Mouse (Mus musculus) CH12.LX (cell line): Measurements from ENCODE around the gene Trpt1. TPM values are rescaled to one million over a fixed set of nuclear protein-coding genes. Genes with fewer than 3 reads are reported as not detected.

Source experiments
- DNase-seq: peaks from one replicate; pipeline ENCODE4 v3.0.0-alpha.2; 2013; ENCODE audit errors: extremely low read depth
- H3K27ac ChIP-seq: 2 replicates; pipeline ENCODE4 v1.5.1; 2012; ENCODE audit warnings: low read depth, mild to moderate bottlenecking, control low read depth, moderate library complexity; ENCODE audit not compliant: insufficient read depth
- H3K27me3 ChIP-seq: replicated peaks from 2 replicates; pipeline ENCODE3; 2012; ENCODE audit warnings: inconsistent platforms
- H3K36me3 ChIP-seq, 2 experiments: replicated peaks in 1 of 2; 2 replicates each; pipeline versions ENCODE3 to v1.6.1; 2012; ENCODE audit warnings: inconsistent platforms in 1 of 2, low read length in 1 of 2, mild to moderate bottlenecking in 1 of 2, mixed read lengths in 1 of 2, moderate library complexity in 1 of 2; ENCODE audit not compliant: control insufficient read depth in 1 of 2, insufficient read depth in 1 of 2
- H3K4me1 ChIP-seq, 2 experiments: 2 replicates each; pipeline ENCODE4 v1.6.1; 2012; ENCODE audit warnings: inconsistent platforms in 1 of 2, moderate library complexity in 1 of 2; ENCODE audit not compliant: insufficient read depth in 2 of 2, control insufficient read depth in 1 of 2
- H3K4me2 ChIP-seq: 2 replicates; pipeline ENCODE4 v1.6.1; 2012; ENCODE audit warnings: low read depth, mild to moderate bottlenecking, control low read depth; ENCODE audit not compliant: poor library complexity, insufficient read depth, severe bottlenecking
- H3K4me3 ChIP-seq, 3 experiments: fragments of 150-350 bp in 1 of 3; sonication (generic) in 1 of 3; replicated peaks in 1 of 3; 2 replicates each; pipeline versions ENCODE3 to v1.5.1; 2011 to 2012; ENCODE audit warnings: low read depth in 2 of 3, low read length in 2 of 3, mild to moderate bottlenecking in 2 of 3, moderate library complexity in 2 of 3, control low read depth in 1 of 3, improper control_type of control experiment in 1 of 3, inconsistent platforms in 1 of 3, mixed read lengths in 1 of 3; ENCODE audit not compliant: poor library complexity in 1 of 3
- H3K79me2 ChIP-seq: replicated peaks from 2 replicates; pipeline ENCODE4 v1.6.1; 2012; ENCODE audit warnings: mild to moderate bottlenecking, moderate library complexity; ENCODE audit not compliant: control insufficient read depth, poor library complexity, insufficient read depth, severe bottlenecking; ENCODE audit errors: extremely low read depth
- H3K9ac ChIP-seq: 2 replicates; pipeline ENCODE4 v1.6.1; 2012; ENCODE audit warnings: low read depth, mild to moderate bottlenecking, control low read depth, moderate library complexity; ENCODE audit not compliant: insufficient read depth
- H3K9me3 ChIP-seq: replicated peaks from 2 replicates; pipeline ENCODE3; 2012; ENCODE audit warnings: low read length, inconsistent platforms, mixed read lengths
- CHD1 ChIP-seq: IDR thresholded peaks from 2 replicates; pipeline ENCODE4 v1.6.1; 2012; ENCODE audit warnings: low read depth, low read length, improper control_type of control experiment, inconsistent platforms
- CHD2 ChIP-seq: IDR thresholded peaks from 2 replicates; pipeline ENCODE4 v1.6.1; 2011; ENCODE audit warnings: low read length, improper control_type of control experiment
- CTCF ChIP-seq, 2 experiments: IDR thresholded peaks in 1 of 2; conservative IDR thresholded peaks in 1 of 2; 2 replicates each; pipeline ENCODE4 v1.5.1; 2011 to 2012; ENCODE audit warnings: low read depth in 2 of 2, low read length in 2 of 2, improper control_type of control experiment in 1 of 2, inconsistent platforms in 1 of 2, mild to moderate bottlenecking in 1 of 2, moderate library complexity in 1 of 2
- ELF1 ChIP-seq: IDR thresholded peaks from 2 replicates; pipeline ENCODE4 v1.6.1; 2014; ENCODE audit warnings: low read depth, mild to moderate bottlenecking, inconsistent platforms, low read length, improper control_type of control experiment
- ETS1 ChIP-seq: conservative IDR thresholded peaks from 2 replicates; pipeline ENCODE4 v1.6.1; 2012; ENCODE audit warnings: low read depth, mild to moderate bottlenecking, inconsistent platforms, low read length, improper control_type of control experiment, moderate library complexity
- GABPA ChIP-seq: IDR thresholded peaks from 2 replicates; pipeline ENCODE4 v1.6.1; 2012; ENCODE audit warnings: low read depth, low read length, improper control_type of control experiment, inconsistent platforms; ENCODE audit not compliant: insufficient replicate concordance
- HCFC1 ChIP-seq: IDR thresholded peaks from 2 replicates; pipeline ENCODE4 v1.6.1; 2012; ENCODE audit warnings: low read depth, mild to moderate bottlenecking, inconsistent platforms, low read length, improper control_type of control experiment
- IRF4 ChIP-seq: IDR thresholded peaks from 2 replicates; pipeline ENCODE4 v1.6.1; 2014; ENCODE audit warnings: low read depth, mild to moderate bottlenecking, inconsistent platforms, low read length, improper control_type of control experiment
- JUN ChIP-seq: IDR thresholded peaks from 2 replicates; pipeline ENCODE4 v1.6.1; 2011; ENCODE audit warnings: low read depth, mild to moderate bottlenecking, low read length, improper control_type of control experiment, moderate library complexity; ENCODE audit not compliant: insufficient read depth
- KAT2A ChIP-seq: IDR thresholded peaks from 2 replicates; pipeline ENCODE4 v1.6.1; 2012; ENCODE audit warnings: low read length, improper control_type of control experiment, inconsistent platforms; ENCODE audit not compliant: insufficient replicate concordance
- MAFK ChIP-seq: IDR thresholded peaks from 2 replicates; pipeline ENCODE4 v1.6.1; 2011; ENCODE audit warnings: low read length, improper control_type of control experiment; ENCODE audit not compliant: insufficient replicate concordance
- MAX ChIP-seq: IDR thresholded peaks from 2 replicates; pipeline ENCODE4 v1.6.1; 2011; ENCODE audit warnings: low read length, improper control_type of control experiment
- MAZ ChIP-seq: IDR thresholded peaks from 2 replicates; pipeline ENCODE4 v1.6.1; 2012; ENCODE audit warnings: low read depth, mild to moderate bottlenecking, inconsistent platforms, low read length, improper control_type of control experiment, moderate library complexity
- MEF2A ChIP-seq: IDR thresholded peaks from 2 replicates; pipeline ENCODE4 v1.6.1; 2014; ENCODE audit warnings: low read depth, mild to moderate bottlenecking, inconsistent platforms, low read length, improper control_type of control experiment, borderline replicate concordance
- MXI1 ChIP-seq: IDR thresholded peaks from 2 replicates; pipeline ENCODE4 v1.6.1; 2011; ENCODE audit warnings: mild to moderate bottlenecking, low read depth, low read length, improper control_type of control experiment
- MYC ChIP-seq: IDR thresholded peaks from 2 replicates; pipeline ENCODE4 v1.6.1; 2011; ENCODE audit warnings: low read depth, mild to moderate bottlenecking, improper control_type of control experiment, low read length
- NELFE ChIP-seq: IDR thresholded peaks from 2 replicates; pipeline ENCODE4 v1.6.1; 2011; ENCODE audit warnings: low read depth, low read length, improper control_type of control experiment
- NRF1 ChIP-seq: IDR thresholded peaks from 2 replicates; pipeline ENCODE4 v1.6.1; 2014; ENCODE audit warnings: low read depth, mild to moderate bottlenecking, inconsistent platforms, low read length, improper control_type of control experiment, moderate library complexity
- POLR2A ChIP-seq: IDR thresholded peaks from 2 replicates; pipeline ENCODE4 v1.6.1; 2011; ENCODE audit warnings: low read depth, mild to moderate bottlenecking, improper control_type of control experiment, low read length
- RCOR1 ChIP-seq: conservative IDR thresholded peaks from 2 replicates; pipeline ENCODE4 v1.6.1; 2012; ENCODE audit warnings: low read depth, mild to moderate bottlenecking, inconsistent platforms, low read length, improper control_type of control experiment
- SIN3A ChIP-seq: IDR thresholded peaks from 2 replicates; pipeline ENCODE4 v1.6.1; 2012; ENCODE audit warnings: low read length, improper control_type of control experiment, inconsistent platforms
- SMC3 ChIP-seq: IDR thresholded peaks from 2 replicates; pipeline ENCODE4 v1.6.1; 2011; ENCODE audit warnings: low read depth, low read length, improper control_type of control experiment
- TCF12 ChIP-seq: IDR thresholded peaks from 2 replicates; pipeline ENCODE4 v1.6.1; 2014; ENCODE audit warnings: low read depth, mild to moderate bottlenecking, inconsistent platforms, low read length, improper control_type of control experiment
- UBTF ChIP-seq: IDR thresholded peaks from 2 replicates; pipeline ENCODE4 v1.6.1; 2012; ENCODE audit warnings: low read depth, mild to moderate bottlenecking, inconsistent platforms, low read length, improper control_type of control experiment, moderate library complexity
- USF1 ChIP-seq: IDR thresholded peaks from 2 replicates; pipeline ENCODE4 v1.6.1; 2014; ENCODE audit warnings: low read depth, mild to moderate bottlenecking, inconsistent platforms, low read length, improper control_type of control experiment
- USF2 ChIP-seq: conservative IDR thresholded peaks from 2 replicates; pipeline ENCODE4 v1.6.1; 2011; ENCODE audit warnings: low read depth, low read length, improper control_type of control experiment
- ZKSCAN1 ChIP-seq: IDR thresholded peaks from 2 replicates; pipeline ENCODE4 v1.6.1; 2012; ENCODE audit warnings: low read depth, inconsistent platforms, low read length, improper control_type of control experiment, borderline replicate concordance
- ZMIZ1 ChIP-seq: IDR thresholded peaks from 2 replicates; pipeline ENCODE4 v1.6.1; 2012; ENCODE audit warnings: low read depth, mild to moderate bottlenecking, inconsistent platforms, low read length, improper control_type of control experiment
- ZNF384 ChIP-seq: IDR thresholded peaks from 2 replicates; pipeline ENCODE4 v1.6.1; 2012; ENCODE audit warnings: low read depth, low read length, improper control_type of control experiment, inconsistent platforms
- dilution Hi-C: fragments of 300-500 bp; cut with MboI; formaldehyde crosslinking; loops from 2 replicates; pipeline ENCODE4 v1.14.3; 2020; ENCODE audit warnings: low sequenced_read_pairs; ENCODE audit not compliant: extremely low pct_unique_long_range_greater_than_20kb, extremely low pct_ligation_motif_present
- in situ Hi-C: fragments of 300-500 bp; cut with MboI; formaldehyde crosslinking; loops from 3 replicates; pipeline ENCODE4 v1.14.3; 2019; ENCODE audit warnings: low sequenced_read_pairs, low pct_ligation_motif_present, low pct_unique_long_range_greater_than_20kb, mixed read lengths
- polyA plus RNA-seq: library from polyadenylated mRNA; unstranded; fragments of >175 nt; gene quantifications from 2 replicates; pipeline ENCODE4 v1.2.1, GENCODE M21; 2012; ENCODE audit warnings: low read depth; ENCODE audit not compliant: insufficient read length
- total RNA-seq, 2 experiments: library from RNA; depleted of rRNA; stranded (reverse); fragments of 300-350 nt in 1 of 2; fragments of >200 nt in 1 of 2; gene quantifications; 2 replicates each; pipeline ENCODE4 v1.2.3; 2012 to 2014

Gene Trpt1
- total and polyA plus RNA-seq, 3 experiments = 3.1 to 4.7 (median 3.4) TPM

DNA sequence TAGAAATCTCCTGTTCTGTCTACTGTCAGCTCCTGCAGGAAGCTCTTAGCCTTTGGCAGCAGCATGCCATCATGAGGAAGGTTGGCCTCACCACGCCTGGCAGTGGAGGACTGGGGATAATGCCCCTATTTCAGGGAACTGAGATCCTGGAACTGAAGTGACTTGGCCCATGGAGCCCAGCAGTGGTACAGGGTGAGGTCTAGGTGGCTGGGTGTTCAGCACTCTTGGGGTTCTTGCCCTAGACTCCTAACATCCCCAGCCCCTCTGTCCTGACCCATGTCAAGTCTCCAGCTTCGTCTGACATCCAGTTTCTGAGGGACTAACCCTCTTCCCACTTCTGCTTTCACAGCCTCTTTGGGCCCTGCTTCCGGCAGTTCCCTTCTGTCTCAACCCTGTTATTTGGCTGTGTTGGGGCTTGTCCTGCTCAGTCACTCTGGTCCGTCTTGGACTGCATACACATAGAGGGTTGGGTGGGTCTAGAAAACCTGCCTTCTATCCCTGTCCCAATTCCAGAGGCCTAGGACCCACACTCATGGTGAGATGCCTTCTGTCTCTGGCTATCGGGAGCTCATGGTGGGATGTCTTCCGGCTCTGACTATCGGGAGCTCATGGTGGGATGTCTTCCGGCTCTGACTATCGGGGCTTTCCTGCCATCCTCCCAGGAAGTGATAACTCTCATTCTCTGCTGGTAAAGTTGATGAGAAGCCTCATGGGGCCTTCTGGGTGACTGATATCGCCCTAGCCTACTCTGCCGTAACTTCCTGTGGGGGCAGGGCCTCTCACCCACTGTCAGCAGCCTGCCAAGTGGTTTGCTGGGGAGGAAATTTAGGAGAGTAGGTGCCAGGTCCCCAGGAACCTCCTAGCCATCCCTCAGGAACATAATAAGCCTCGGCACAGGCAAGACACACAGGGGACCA lies 21.9 kb downstream of the Trpt1 start (continued):
- TF ChIP-seq MAFK (0 out of 2 replicates have a peak, but pooled peaks have one; percentile 23), TCF12 (peak; percentile 87; the same call in 1 of the 2 replicates), POLR2A (peak; percentile 70), UBTF (0 out of 2 replicates have a peak, but pooled peaks have one; percentile 49), ELF1 (peak; percentile 85), ETS1 (peak; percentile 81), CHD1 (peak; percentile 67; the same call in 1 of the 2 replicates), SMC3 (no peak), SIN3A (peak; percentile 95; the same call in 1 of the 2 replicates), CTCF (conservative IDR thresholded peaks at IDR 0.05 in 1 of 2, IDR thresholded peaks at IDR 0.05 in 1 of 2; ENCODE audit: low read depth in 2 of 2, low read length in 2 of 2) (no peak), MAX (peak; percentile 47; the same call in 1 of the 2 replicates), RCOR1 (no peak; the same call in 1 of the 2 replicates), NRF1 (no peak), GABPA (no peak), USF1 (no peak), MYC (peak; percentile 68; the same call in 1 of the 2 replicates), ZNF384 (no peak)

DNA sequence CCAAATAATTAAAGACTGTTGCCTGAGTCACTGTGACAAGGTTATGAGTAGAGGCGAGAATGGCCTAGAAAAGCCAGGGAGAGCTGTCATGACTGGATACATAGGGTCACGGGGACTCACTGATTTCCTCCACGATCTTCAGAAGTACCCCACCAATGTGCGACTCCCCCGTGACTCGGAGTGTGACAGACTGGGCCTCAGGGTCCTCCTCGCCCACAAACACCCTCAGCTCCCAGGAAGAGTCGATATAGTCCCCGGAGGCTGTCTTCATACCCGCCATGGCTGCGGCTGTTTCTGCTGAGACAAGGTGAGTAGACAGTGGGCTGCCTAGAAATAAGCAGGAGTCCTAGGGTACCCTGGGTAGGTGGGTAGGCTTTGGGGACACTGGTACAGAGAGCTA lies 22.6 kb downstream of the Trpt1 start:
- Histone ChIP-seq H3K27me3 (no peaks in the 10 kb centered on the region), H3K4me3 (peak overlapping the region; percentile 69 to 84 (median 76)), H3K36me3 (peaks cover 43 to 69% of the 10 kb centered on the region in 2 experiments), H3K4me2 (peak overlapping the region; percentile 82), H3K79me2 (peaks cover 3% of the 10 kb centered on the region; the same call in 1 of the 2 replicates), H3K9me3 (no peaks in the 10 kb centered on the region), H3K27ac (peak overlapping the region; percentile 86), H3K9ac (peak overlapping the region; percentile 65), H3K4me1 (peaks cover 13 to 27% of the 10 kb centered on the region in 2 experiments)
- in situ Hi-C loops (no loop called here), dilution Hi-C loops (no loop called here)
- DNase-seq = no peak
- TF ChIP-seq GABPA (no peak), ZNF384 (no peak), MYC (no peak), KAT2A (no peak), IRF4 (no peak), MEF2A (no peak), JUN (no peak), ZMIZ1 (no peak), NRF1 (no peak), CHD2 (no peak), HCFC1 (no peak), ZKSCAN1 (no peak), USF2 (no peak), CTCF (conservative IDR thresholded peaks at IDR 0.05 in 1 of 2, IDR thresholded peaks at IDR 0.05 in 1 of 2; ENCODE audit: low read depth in 2 of 2, low read length in 2 of 2) (no peak), SIN3A (no peak), MXI1 (no peak; the same call in 1 of the 2 replicates), USF1 (no peak), ETS1 (no peak), MAZ (no peak), NELFE (no peak)
